Mouse (Mus musculus): Measurements from ENCODE around the gene Pitpnb.

Pitpnb gene

GRCm38 (mm10) chr5:111344721-111345400, 14.3 kb downstream of the Pitpnb start:
- ATAC-seq (ENCODE audit: low TSS enrichment), result no peak

GRCm38 (mm10) chr5:111356811-111357617, 26.5 kb downstream of the Pitpnb start:
- ATAC-seq (ENCODE audit: low TSS enrichment), result no peak

DNA sequence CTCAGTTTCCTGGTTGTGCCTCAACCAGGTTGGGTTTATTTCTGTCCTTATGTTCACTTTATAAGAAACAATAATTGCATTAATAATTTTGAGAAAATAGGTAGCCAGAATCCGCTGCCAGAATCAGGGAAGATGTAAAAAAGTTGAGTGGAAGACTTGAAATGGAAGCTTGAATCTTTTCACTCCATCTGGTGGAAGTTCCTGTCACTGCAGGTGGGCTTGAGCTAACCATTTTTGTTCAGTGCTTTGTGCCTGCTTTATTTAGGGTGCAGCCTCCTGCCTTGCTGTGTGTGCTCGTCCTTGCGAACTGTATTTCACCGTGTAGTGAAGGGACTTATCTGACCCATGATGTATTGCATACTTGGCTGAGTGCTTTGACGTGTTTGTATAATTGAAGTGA, 30.0 kb downstream of the Pitpnb start:
- no peak for ATAC-seq (ENCODE audit: low TSS enrichment)

DNA sequence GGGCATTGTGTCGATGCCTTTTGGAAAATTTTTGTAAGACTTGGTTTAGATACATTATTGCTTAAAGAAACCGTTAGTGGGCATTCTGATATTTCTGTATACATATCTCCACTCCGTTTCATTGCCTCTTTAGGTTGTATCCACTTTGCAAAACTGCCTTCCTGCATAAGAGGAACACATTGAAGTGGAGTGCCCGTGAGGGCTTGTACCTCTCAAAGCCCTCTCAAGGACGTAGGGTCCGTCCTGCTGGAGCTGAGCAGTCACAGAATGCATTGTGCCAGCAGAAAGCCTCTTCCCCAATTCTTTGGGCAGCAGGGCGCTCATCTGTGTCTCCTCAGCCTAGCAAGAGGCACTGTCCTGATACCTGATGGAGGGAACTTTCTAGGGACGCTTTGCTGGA, 30.5 kb downstream of the Pitpnb start:
- ATAC-seq (ENCODE audit: low TSS enrichment), result no peak

DNA sequence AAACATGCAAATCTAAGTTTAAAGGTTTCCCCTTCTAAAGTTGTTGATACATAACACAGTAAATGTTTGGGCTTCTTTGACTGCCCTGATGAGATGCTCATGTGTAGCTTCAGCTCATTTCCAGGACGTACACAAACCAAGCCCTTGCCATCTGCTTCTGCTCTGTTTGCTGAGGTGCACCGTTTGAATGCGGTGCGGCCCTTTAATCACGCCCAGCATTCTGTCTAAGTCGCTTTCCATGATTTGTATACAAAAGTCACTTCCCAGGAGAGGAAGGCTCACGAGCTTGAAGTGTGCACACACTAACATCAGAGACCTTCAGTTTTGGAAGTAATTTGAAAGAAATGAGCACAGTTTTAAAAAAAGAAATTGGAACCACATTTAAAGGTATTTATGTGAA, 31.3 kb downstream of the Pitpnb start:
- ATAC-seq (ENCODE audit: low TSS enrichment), result no peak

DNA sequence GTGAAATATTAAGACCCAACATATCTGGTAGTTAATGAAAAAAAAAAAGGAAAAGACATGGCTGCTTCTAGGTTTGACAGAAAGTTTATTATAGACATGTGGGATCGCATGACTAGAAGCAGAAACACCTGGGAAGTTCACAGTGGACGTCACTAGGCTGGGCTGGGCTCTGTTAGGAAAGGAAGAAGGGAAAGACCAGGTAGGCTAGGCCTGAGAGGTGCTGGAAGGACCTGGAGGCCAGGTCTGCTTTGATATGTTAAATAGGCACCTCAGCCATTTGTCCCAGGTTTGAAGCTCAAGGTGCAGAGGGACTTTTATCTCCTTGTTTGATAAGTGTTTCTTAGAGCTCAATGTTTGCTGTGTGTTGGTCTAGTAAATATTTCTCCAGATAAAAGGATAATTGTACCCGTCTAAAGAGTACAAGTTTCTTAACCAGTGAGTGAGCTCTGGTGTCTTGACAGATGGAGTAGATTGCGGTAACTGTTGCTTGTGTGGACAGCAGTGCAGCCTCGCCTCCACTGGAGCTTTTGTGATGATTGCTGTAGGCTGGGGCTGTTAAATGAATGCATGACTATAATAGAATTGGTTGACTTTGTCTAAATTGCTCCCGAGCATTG, 33.0 kb downstream of the Pitpnb start:
- peak; percentile 47; the same call in 1 of the 2 replicates for ATAC-seq (ENCODE audit: low TSS enrichment)

- 0 out of 2 replicates have a peak, but pooled peaks have one; percentile 62 for ATAC-seq (ENCODE audit: low TSS enrichment)
Measured at GRCm38 (mm10) chr5:111364533-111364932, 34.0 kb downstream of the Pitpnb start.

- no peak for ATAC-seq (ENCODE audit: low TSS enrichment)
Measured at GRCm38 (mm10) chr5:111366140-111366539, 35.6 kb downstream of the Pitpnb start.

GRCm38 (mm10) chr5:111367937-111368517, 37.5 kb downstream of the Pitpnb start:
- ATAC-seq (ENCODE audit: low TSS enrichment), result no peak

DNA sequence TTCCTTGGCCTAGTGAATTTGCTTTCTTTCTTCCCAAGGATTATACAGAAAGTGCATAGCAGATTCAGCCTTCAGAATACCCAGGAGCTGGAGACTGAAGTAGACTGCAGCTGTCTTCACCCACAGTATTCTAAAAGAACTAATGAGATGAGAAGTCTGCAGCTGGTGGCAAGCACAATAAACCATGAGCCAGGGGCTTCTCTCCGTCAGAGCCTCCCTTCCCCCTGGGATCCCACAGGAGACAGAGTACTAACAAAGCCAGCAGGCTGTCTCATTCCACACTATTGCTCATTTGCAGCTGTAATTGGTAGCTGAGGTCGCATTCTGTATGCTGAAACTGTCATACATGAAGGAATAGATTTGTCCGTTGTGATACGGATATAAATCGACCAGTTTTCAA, 38.0 kb downstream of the Pitpnb start:
- no peak; the same call in 1 of the 2 replicates for ATAC-seq (ENCODE audit: low TSS enrichment)

DNA sequence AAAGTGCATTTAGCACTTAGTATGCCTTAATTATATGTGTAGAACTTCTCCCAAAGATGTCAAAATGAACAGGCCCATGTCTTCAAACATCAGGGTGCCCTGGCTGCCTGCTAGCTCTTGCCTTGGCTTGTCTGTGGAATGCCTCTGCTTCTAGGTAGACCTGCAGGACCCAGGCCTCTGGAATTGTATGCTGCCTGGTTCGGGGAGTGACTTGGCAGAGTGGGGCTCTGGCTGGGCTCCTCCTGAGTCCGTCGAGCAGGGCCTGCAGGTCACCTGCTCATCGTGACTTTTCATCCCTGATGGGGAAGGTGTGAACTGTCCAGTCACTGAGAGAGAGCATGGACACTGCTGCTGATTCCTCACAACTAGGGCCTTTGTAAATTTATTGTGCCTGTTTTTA, 45.1 kb downstream of the Pitpnb start:
- ATAC-seq (ENCODE audit: low TSS enrichment), result no peak

- peak; percentile 84 for ATAC-seq (ENCODE audit: low TSS enrichment)
Measured at GRCm38 (mm10) chr5:111376276-111377020, 45.9 kb downstream of the Pitpnb start.

DNA sequence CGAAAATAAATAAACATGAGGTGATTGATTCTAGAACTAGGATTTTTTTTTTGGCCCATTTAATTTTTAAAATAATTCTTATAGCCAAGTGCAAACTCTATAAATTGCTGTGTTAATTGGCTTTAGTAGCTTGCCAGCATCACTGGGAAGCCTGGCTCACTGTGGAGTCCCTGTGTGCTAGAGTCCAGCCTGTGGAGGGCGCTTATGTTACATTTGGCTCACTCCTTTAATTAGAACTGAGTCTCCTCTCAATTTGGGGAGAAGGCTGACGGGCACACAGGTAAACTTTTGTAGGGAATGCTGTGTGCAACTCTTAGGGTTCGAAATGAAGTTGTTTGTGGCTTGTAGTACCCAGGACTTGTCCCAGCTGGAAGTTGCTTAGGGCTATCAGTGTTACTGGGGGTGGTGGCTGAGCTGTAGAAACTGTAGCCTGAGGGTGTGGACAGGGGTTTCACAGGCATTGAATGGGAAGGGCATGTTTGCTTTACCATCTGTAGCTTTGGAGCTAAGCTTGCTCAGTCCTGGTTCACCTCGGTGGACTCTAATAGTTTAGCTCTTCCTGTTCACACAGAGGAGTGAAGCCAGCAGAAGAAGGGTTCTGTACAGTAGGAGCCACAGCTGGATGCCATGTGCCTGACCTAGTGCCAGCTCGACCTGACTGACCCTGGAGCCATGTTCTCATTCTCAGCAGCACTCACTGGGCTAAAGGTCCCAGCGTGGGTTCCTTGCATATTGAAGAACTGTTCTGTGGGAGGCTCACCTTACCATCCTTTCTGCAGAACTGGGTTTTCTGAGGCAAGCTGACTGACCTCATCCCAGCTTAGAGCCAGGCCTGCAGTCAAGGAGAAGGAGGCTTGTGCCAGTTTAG, 47.8 kb downstream of the Pitpnb start:
- no peak for ATAC-seq (ENCODE audit: low TSS enrichment)

GRCm38 (mm10) chr5:111383335-111383734, 52.8 kb downstream of the Pitpnb start:
- ATAC-seq (ENCODE audit: low TSS enrichment), result no peak

DNA sequence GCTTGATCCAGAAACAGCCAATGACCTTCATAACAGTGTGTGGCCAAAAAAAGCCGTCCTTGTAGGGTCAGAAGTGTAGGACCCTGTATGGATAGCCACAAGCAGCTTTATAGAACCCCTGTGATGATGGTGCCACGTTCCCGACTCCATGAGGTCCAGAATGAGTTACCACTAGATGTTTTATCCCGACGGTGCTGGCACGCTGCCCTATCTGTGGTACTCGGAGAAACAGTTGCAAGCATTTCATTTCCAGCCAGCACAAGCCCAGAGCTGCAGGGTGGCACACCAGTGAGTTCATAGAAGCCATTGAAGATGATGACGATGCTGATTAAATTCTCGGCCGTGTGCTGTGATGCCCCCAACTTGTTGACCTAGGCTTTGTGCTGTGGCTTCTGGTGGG, 60.3 kb downstream of the Pitpnb start:
- no peak for ATAC-seq (ENCODE audit: low TSS enrichment)

DNA sequence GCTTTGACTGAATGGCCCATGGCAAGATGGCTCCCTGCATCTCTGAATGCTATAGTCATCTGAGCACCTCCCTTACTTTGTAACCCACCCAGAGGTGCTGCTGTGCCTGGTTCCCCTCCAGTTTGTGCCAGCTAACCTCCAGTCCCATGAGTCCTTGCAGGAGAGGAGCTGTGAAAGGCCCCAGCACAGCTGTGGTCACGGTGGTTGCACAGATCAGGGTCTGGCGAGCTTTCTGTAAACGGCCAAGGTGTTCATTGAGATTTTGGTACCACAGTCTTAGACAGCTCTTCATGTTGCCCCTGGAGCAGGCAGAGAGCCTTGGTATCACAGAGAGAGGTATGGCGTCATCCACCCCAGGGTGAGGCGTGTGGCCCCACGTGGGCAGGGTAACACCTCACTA, 60.9 kb downstream of the Pitpnb start:
- no peak for ATAC-seq (ENCODE audit: low TSS enrichment)

DNA sequence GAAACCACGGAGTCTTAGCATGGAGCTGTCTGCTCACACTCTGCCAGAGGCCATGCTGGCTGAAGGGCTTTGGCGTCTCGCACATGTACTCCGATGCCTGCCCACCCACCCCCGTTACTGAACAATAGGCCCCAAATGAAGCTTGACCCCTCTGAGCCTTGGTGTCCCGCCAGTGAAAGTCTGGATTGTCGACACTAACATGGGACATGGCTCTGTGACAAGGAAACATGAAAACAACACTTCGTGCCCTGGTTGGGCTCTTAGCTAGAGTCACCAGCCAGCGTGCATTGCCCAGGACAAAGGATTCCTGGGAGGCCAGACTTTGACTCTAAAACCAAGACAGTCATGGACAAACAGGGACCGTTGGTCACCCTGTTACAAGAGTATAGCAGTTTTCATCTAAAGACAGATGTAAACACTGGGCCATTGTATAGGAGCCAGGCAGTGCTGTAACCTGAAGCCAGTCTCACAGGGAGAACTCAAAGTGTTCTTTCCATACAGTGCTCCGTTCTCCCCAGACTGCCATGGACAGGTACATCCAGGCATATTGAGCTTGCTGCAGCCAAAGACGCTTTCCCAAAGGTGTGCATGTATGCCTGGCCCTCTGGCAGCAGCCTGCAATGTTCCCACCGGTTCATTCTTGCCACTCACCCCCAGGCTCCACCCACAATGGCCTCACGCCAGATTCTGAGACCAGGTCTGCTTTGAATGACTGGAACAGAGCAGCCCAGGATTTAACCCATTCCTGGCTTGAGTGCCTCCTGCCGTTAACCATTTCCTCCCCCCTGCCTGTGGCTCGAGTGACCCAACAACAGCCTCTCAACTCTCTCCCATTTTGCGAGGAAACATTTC, 63.0 kb downstream of the Pitpnb start:
- no peak for ATAC-seq (ENCODE audit: low TSS enrichment)

DNA sequence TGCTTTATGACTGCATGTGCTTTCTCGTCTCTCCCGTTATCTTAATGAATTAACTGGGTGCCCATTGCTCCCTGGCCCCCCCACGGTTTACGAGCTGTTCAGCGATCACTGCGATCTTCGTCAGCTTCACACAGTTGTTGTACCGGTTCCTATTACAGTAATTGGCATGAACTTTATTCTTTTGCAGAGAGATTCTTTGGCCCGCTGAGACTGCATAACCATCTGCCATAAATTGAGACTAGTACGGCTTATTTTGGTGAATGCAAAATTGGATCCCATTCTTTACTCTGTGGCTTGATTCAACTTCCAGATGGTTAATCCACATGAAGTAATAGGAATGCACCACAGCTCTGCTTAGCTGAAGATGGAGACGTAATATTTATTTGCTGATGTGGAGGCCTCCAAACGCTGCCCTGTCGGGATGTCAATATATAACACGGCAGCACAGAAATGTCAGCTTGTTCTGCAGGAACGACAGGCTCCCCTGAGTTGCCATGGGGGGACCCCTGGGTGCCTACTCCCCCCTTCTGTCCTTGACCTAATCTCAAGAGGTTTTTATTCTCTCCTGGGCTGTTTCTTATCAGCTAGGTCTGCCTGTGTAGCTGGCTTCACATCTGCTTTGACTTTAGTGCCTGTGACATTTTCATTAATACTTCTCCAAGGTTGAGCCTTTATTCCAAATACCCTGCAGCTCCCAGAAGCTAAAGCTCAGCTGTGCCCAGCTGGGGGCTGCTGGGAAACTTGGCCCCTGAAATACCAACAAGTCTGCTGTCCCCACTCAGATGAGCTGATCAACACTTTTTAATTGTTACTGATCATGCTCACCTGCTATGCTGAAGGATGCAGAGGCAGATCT, 63.9 kb downstream of the Pitpnb start:
- ATAC-seq (ENCODE audit: low TSS enrichment), result peak; percentile 38

DNA sequence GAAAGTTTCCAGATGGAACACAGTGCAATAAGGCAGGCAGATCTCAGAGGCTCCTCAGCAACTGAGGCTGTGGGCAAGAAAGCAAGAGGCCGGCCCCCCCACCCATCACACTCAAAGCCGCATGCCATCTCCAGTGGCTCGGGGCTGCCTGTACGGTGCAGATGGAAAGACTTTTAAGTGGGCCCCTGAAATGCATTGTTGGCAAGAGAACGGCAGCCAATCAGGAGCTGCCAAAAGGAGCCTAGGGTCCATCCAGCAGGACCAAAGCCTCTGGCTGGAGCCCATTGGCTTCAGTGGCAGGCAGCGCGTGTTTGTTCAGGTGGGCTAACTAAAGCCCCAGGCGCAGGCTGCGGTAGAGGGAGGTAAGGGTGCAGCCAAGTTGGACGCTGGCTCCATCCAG, 65.2 kb downstream of the Pitpnb start:
- ATAC-seq (ENCODE audit: low TSS enrichment), result no peak

Measured in frontal cortex, adult (tissue).